Mouse (Mus musculus) liver, adult 10 weeks (tissue): ENCODE measurements around the gene Olfr1314. TPM values are rescaled to one million over a fixed set of nuclear protein-coding genes. Genes with fewer than 3 reads are reported as not detected.

Experiments used
- polyA plus RNA-seq: library from polyadenylated mRNA; stranded (reverse); fragments of 350-450 nt; fragmentation: Illumina TruSeq; extraction: RNeasy Lipid Tissue Mini Kit (QIAGEN cat#74804); gene quantifications from one replicate; pipeline ENCODE4 v1.2.3, GENCODE M21; 2014; ENCODE audit warnings: low read depth, low replicate concordance

The Olfr1314 gene
- not detected for polyA plus RNA-seq

GRCm38 (mm10) chr2:112096681-112097080 lies at the start of gene Olfr1314:
Gene Olfr1314, minus strand, starts transcription at chr2:112096781.

GRCm38 (mm10) chr2:112140029-112140428 lies 43.4 kb upstream of the Olfr1314 start, which contains the start of gene Olfr1317:
Gene Olfr1317, plus strand, starts transcription at chr2:112140329.

GRCm38 (mm10) chr2:112134877-112135276 lies 38.3 kb upstream of the Olfr1314 start, which contains the start of gene Olfr1316:
Gene Olfr1316, minus strand, starts transcription at chr2:112134977.

GRCm38 (mm10) chr2:112115340-112115739 lies 18.8 kb upstream of the Olfr1314 start, which contains the start of gene Olfr1315-ps1:
Gene Olfr1315-ps1, minus strand, starts transcription at chr2:112115440.

GRCm38 (mm10) chr2:112077743-112078142 lies 18.8 kb downstream of the Olfr1314 start, which contains the start of gene Olfr1313:
Gene Olfr1313, minus strand, starts transcription at chr2:112077843.

GRCm38 (mm10) chr2:112050138-112050537 lies 46.4 kb downstream of the Olfr1314 start, which contains the start of gene Olfr1312:
Gene Olfr1312, minus strand, starts transcription at chr2:112050238.

Other genes starting within 250 kb of the Olfr1314 start
- not detected for gene Olfr1305, start 219.6 kb downstream of the Olfr1314 start, polyA plus RNA-seq
- gene Olfr1306, start 180.5 kb downstream of the Olfr1314 start, polyA plus RNA-seq: not detected
- not detected for gene Olfr1307, start 147.3 kb downstream of the Olfr1314 start, polyA plus RNA-seq
- gene Olfr1308, start 131.8 kb downstream of the Olfr1314 start, polyA plus RNA-seq: not detected
- not detected for gene Olfr1309, start 106.5 kb downstream of the Olfr1314 start, polyA plus RNA-seq
- not detected for gene Olfr1310, start 84.1 kb downstream of the Olfr1314 start, polyA plus RNA-seq
- not detected for gene Olfr1311, start 72.4 kb downstream of the Olfr1314 start, polyA plus RNA-seq
- not detected for gene Olfr1312, start 46.5 kb downstream of the Olfr1314 start, polyA plus RNA-seq
- not detected for gene Olfr1313, start 18.9 kb downstream of the Olfr1314 start, polyA plus RNA-seq
- not detected for gene Olfr1315-ps1, start 18.7 kb upstream of the Olfr1314 start, polyA plus RNA-seq
- not detected for gene Olfr1316, start 38.2 kb upstream of the Olfr1314 start, polyA plus RNA-seq
- not detected for gene Olfr1317, start 43.5 kb upstream of the Olfr1314 start, polyA plus RNA-seq
- gene Olfr1318, start 57.4 kb upstream of the Olfr1314 start, polyA plus RNA-seq: not detected
- gene Lpcat4, start 142.7 kb upstream of the Olfr1314 start, polyA plus RNA-seq: not detected
- gene Nutm1, start 162.5 kb upstream of the Olfr1314 start, polyA plus RNA-seq: not detected
- 25.4 TPM for gene Nop10, start 165.1 kb upstream of the Olfr1314 start, polyA plus RNA-seq
- 10.0 TPM for gene Slc12a6, start 169.0 kb upstream of the Olfr1314 start, polyA plus RNA-seq
- gene Gm21985, start 169.5 kb upstream of the Olfr1314 start, polyA plus RNA-seq: 0.08 TPM